Mouse (Mus musculus): ENCODE measurements at regions not wholly inside any gene's neighbourhood (a gene's known extent, or its start where the extent isn't known, plus 50 kb on each side); places are given as distances from the start of the nearest gene placed in this dataset.
A peak's percentile ranks its signal among the peaks of the same experiment; 100 is the strongest.

DNA sequence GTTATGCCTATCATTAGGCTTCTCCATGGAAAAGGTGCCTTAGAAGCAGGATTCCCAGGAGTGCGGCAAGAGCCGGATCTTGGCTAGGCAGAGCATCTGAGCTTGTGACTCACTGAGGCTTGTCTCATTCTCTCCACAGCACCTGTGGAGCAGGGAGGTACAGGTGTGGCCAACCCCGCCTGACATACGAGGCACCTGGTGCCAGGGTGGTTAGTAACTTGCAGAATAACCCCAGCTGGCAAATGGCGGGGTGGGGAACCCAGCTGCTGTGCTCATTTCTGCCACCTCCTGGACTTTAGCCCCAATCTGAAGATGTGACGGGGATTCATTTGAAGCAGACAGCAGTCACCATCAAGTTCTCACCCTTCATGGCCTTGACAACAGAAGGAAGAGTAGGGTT is 96.2 kb downstream of the Pdgfra start:
- H3K36me3 ChIP-seq, result no peaks in the 10 kb centered on the region
- H3K27me3 ChIP-seq, result no peaks in the 10 kb centered on the region
- H3K9ac ChIP-seq (replicated peaks), result no peak overlapping the region
- H3K4me2 ChIP-seq (replicated peaks), result no peak overlapping the region
- 91% methylated on average over 6 of the region's 6 CpGs for WGBS
- no peak overlapping the region for H3K27ac ChIP-seq
- no peaks in the 10 kb centered on the region for H3K9me3 ChIP-seq
- no peaks in the 10 kb centered on the region for H3K4me1 ChIP-seq (replicated peaks)
- H3K4me3 ChIP-seq (replicated peaks), result no peak overlapping the region
- ATAC-seq, result no peak

DNA sequence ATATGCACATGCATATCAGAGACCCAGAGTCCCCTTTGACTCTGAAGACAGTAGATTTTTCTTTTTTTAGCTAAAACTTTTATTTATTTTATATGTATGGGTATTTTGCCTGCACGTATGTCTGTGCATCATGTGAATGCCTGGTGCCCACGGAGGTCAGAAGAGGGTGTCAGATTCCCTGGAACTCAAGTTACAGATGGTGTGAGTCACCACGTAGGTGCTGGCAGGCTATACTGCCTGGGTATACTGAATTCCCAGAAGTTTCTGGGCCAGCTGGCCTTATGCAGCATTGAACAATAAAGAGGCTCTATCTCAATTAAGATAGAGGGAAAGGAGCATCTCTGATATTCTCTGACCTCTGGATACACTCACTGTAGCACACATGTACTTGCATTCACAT is 97.6 kb downstream of the Pdgfra start:
- Histone ChIP-seq H3K9me3 (no peaks in the 10 kb centered on the region), H3K4me1 (replicated peaks) (no peaks in the 10 kb centered on the region), H3K36me3 (no peaks in the 10 kb centered on the region), H3K4me3 (replicated peaks) (no peak overlapping the region), H3K27me3 (no peaks in the 10 kb centered on the region), H3K9ac (replicated peaks) (no peak overlapping the region), H3K4me2 (replicated peaks) (no peak overlapping the region), H3K27ac (no peak overlapping the region)
- 92% methylated on average over 3 of the region's 3 CpGs for WGBS
- no peak for ATAC-seq

DNA sequence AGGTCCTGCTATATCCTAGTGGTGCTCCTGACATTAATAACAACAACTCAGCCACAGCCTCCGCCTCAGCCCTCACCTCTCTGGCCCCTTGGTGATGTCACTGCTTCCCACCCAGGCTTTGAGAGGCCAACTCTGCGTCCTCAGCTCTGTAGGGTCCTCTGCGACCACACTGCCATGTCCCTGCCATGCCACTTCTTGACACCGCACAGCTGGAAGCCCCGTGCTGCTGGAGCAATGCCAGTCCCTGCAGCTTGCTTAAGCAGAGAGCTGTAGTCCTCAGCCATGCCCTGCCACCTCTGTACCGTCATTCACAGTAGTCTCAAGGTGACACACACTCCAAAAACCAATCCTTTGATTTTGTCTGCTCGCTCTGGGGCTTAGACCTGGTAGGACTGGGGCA is 101.3 kb downstream of the Pdgfra start:
- ATAC-seq, result no peak
- H3K4me2 ChIP-seq (replicated peaks), result no peak overlapping the region
- no peak overlapping the region for H3K9ac ChIP-seq (replicated peaks)
- H3K4me1 ChIP-seq (replicated peaks), result no peaks in the 10 kb centered on the region
- WGBS, result 86% methylated on average over 7 of the region's 7 CpGs
- no peaks in the 10 kb centered on the region for H3K27me3 ChIP-seq
- no peak overlapping the region for H3K27ac ChIP-seq
- no peak overlapping the region for H3K4me3 ChIP-seq (replicated peaks)
- no peaks in the 10 kb centered on the region for H3K9me3 ChIP-seq
- no peaks in the 10 kb centered on the region for H3K36me3 ChIP-seq

DNA sequence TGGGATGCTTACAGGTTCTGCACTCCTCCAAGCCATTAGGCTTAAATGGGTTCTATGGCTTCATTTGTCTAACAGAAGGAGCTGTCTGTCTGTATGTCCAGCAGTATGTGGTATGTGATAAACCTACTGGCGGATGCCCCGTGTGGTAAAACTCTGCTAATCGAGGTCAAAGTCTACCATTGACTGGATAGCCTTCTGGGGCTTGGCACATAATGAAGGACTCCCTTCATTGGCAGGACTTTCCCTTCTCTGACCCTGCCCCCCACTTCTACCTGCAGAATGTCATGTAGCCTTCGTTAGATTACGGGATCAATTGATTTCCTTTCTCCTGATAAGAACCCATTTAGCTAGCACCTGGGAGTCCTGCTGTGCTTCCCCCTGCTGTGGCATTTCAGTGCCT is 101.7 kb downstream of the Pdgfra start:
- Histone ChIP-seq H3K4me3 (replicated peaks) (no peak overlapping the region), H3K27me3 (no peaks in the 10 kb centered on the region), H3K9ac (replicated peaks) (no peak overlapping the region), H3K4me2 (replicated peaks) (no peak overlapping the region), H3K9me3 (no peaks in the 10 kb centered on the region), H3K27ac (no peak overlapping the region), H3K36me3 (no peaks in the 10 kb centered on the region), H3K4me1 (replicated peaks) (no peaks in the 10 kb centered on the region)
- ATAC-seq, result no peak
- 82% methylated on average over 5 of the region's 5 CpGs for WGBS

DNA sequence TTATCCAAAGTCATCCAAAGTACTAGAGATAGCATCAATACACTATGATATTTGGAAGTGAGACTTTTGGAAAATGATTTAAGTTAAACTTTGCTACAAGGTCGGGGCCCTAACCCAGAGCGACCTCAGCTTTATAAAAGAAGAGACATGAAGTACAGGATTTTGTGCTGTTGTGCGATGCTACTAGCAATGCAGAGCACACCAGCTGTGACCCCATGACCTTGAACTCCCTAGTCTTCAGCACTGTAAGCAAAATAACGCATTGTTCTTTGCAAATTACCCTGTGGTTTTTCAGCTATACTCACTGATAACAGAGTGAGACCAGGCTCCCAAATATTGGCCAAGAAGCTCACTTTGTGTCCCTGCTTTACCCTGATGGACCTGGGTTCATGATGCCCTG is 104.1 kb downstream of the Pdgfra start:
- WGBS, result 87% methylated on average over 4 of the region's 4 CpGs
- H3K27ac ChIP-seq, result no peak overlapping the region
- ATAC-seq, result no peak
- no peaks in the 10 kb centered on the region for H3K27me3 ChIP-seq
- no peaks in the 10 kb centered on the region for H3K4me1 ChIP-seq (replicated peaks)
- no peaks in the 10 kb centered on the region for H3K9me3 ChIP-seq
- no peak overlapping the region for H3K9ac ChIP-seq (replicated peaks)
- no peak overlapping the region for H3K4me3 ChIP-seq (replicated peaks)
- H3K4me2 ChIP-seq (replicated peaks), result no peak overlapping the region
- H3K36me3 ChIP-seq, result no peaks in the 10 kb centered on the region

DNA sequence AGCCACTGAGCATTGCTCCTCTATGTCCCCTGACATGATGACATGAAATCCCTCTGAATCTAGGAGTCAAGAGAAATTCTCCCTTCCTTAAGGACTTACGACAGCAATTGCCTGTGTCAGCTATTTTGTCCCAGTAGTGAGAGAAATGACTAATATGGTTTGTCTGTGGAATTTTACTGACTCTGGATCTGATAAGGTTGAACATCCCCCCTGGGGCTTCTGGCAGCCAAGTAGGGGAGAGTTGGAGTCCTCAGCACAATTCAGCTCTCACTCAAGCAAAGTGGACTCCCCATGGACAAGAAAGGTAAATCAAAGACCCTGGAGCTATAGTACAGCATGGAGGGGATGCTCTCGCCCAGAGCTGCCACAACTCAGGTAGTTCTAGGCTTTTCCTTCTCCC is 105.0 kb downstream of the Pdgfra start:
- Histone ChIP-seq H3K27ac (no peak overlapping the region), H3K4me1 (replicated peaks) (no peaks in the 10 kb centered on the region), H3K27me3 (no peaks in the 10 kb centered on the region), H3K9ac (replicated peaks) (no peak overlapping the region), H3K9me3 (no peaks in the 10 kb centered on the region), H3K36me3 (no peaks in the 10 kb centered on the region), H3K4me3 (replicated peaks) (no peak overlapping the region), H3K4me2 (replicated peaks) (no peak overlapping the region)
- WGBS, result 83% methylated on average over 2 of the region's 2 CpGs
- no peak for ATAC-seq

DNA sequence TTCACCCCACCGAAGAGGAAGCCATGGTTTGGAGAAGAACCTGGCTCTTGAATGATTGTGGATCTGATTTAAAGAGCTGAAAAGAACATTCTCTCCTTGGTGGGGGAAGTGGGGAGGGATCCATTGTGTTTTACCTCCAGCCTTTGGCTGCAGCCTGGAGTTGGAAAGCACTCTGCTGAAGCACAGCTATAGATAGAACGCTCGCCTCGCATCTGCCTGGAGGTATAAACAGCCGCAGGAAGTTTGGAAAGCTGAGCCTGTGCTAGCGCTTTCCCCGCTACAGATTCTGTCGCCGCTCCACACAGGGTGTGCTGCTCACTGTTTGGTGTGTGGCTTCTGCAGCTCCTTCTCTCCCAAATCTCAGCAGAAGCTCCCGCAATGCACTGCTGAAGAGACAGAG is 108.2 kb downstream of the Pdgfra start:
- no peak overlapping the region for H3K4me2 ChIP-seq (replicated peaks)
- no peak for ATAC-seq
- H3K27ac ChIP-seq, result no peak overlapping the region
- H3K27me3 ChIP-seq, result no peaks in the 10 kb centered on the region
- WGBS, result 92% methylated on average over 10 of the region's 10 CpGs
- H3K36me3 ChIP-seq, result no peaks in the 10 kb centered on the region
- no peak overlapping the region for H3K9ac ChIP-seq (replicated peaks)
- H3K4me3 ChIP-seq (replicated peaks), result no peak overlapping the region
- no peaks in the 10 kb centered on the region for H3K4me1 ChIP-seq (replicated peaks)
- no peaks in the 10 kb centered on the region for H3K9me3 ChIP-seq

DNA sequence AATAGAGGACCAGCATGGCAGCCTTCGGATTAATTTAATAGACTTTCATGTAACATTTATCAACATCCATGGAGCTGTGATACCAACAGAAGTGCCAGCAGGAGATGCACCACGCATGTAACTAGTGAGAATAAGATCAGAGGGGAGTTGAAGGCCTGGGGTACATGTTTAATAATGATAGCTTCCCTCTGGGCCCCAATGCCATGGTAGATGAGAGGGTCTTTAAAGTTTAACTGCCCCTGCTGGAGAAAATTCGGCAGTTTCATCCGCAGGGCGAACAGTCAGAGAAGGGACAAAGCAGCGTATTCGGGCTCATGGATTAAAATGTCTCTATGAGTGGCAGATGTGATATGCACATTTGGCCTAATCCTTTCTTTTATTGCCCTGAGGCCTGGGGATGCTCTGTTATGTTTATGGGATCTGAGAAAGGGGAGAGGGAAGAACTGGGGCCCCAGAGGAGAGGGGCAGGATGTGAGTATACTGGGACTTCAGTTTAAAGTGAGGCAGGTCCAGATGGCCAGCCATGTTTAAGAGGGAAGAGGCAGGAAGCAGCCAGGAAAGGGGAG is 114.1 kb downstream of the Pdgfra start:
- peak; percentile 76 for ATAC-seq
- Histone ChIP-seq H3K4me1 (replicated peaks) (peaks cover 16% of the 10 kb centered on the region), H3K27me3 (no peaks in the 10 kb centered on the region), H3K36me3 (no peaks in the 10 kb centered on the region), H3K27ac (peak overlapping the region; percentile 14; the same call in 1 of the 2 replicates), H3K9ac (replicated peaks) (no peak overlapping the region), H3K9me3 (no peaks in the 10 kb centered on the region), H3K4me2 (replicated peaks) (no peak overlapping the region), H3K4me3 (replicated peaks) (no peak overlapping the region)
- WGBS, result 36% methylated on average over 7 of the region's 7 CpGs

DNA sequence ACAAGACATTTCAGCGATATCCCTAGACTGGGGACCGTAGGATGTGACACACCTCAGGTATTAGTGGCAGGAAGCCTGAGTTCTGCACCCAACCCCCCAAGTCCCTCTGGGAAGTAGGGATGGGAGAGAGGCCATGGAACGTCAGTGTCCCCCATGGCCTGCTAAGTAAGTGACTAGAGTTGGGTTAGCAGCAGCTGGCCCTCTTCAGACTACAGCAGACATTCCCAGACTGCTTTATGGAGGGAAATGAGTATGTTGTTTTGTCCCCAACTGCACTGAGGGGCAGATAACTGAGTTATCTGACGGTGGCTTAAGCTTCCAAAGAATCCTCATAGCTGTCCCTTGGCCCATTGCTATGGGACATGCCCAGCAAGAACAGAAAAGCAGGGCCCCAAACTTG is 114.8 kb downstream of the Pdgfra start:
- H3K27me3 ChIP-seq, result no peaks in the 10 kb centered on the region
- H3K27ac ChIP-seq, result peak overlapping the region; percentile 14; the same call in 1 of the 2 replicates
- no peaks in the 10 kb centered on the region for H3K9me3 ChIP-seq
- no peak overlapping the region for H3K4me3 ChIP-seq (replicated peaks)
- peaks cover 16% of the 10 kb centered on the region for H3K4me1 ChIP-seq (replicated peaks)
- H3K4me2 ChIP-seq (replicated peaks), result no peak overlapping the region
- H3K9ac ChIP-seq (replicated peaks), result no peak overlapping the region
- 85% methylated on average over 4 of the region's 4 CpGs for WGBS
- no peak for ATAC-seq
- H3K36me3 ChIP-seq, result no peaks in the 10 kb centered on the region

DNA sequence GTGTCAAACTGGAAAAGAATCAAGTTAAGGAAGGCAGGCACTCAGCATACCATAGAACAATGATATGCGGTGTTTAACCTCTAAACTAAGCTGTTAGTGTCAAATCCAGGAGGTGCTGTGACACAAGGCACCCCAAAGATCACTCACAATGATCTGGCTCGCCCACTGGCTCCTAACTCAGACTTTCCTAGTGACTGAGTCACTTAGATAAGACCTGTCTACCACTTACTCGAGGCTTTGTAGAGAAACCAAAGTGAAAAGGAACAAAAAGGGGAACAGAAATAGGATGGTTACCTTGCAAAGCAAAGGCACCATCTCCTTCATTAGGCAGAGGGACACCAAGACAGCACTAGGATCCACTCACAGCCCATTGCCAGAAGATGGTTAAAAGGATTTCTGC is 115.7 kb downstream of the Pdgfra start:
- no peak overlapping the region for H3K27ac ChIP-seq
- H3K27me3 ChIP-seq, result no peaks in the 10 kb centered on the region
- no peak overlapping the region for H3K4me3 ChIP-seq (replicated peaks)
- H3K9ac ChIP-seq (replicated peaks), result no peak overlapping the region
- H3K36me3 ChIP-seq, result no peaks in the 10 kb centered on the region
- no peak for ATAC-seq
- H3K4me1 ChIP-seq (replicated peaks), result peaks cover 16% of the 10 kb centered on the region
- H3K9me3 ChIP-seq, result no peaks in the 10 kb centered on the region
- WGBS, result 84% methylated on average over 3 of the region's 3 CpGs
- H3K4me2 ChIP-seq (replicated peaks), result no peak overlapping the region

DNA sequence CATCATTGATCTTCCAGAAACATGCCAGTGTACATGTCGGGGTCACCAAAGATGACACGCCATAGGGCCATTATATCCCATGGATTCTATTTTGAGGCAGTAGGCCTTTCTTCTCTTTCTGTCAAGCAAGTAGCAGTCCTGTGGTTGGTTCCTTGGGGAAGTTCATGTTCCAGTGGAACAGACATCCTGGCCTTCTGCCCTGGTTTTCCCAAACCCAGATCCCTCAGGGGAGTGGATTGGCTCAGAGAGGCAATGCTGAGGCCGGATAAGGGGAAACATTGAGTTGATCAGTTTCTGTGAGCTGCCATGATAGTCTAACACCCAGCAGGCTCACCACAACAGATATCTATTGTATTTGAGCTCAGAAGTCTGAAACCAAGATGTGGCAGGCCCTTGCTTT is 125.9 kb downstream of the Pdgfra start:
- no peak overlapping the region for H3K4me3 ChIP-seq (replicated peaks)
- H3K4me2 ChIP-seq (replicated peaks), result no peak overlapping the region
- H3K9ac ChIP-seq (replicated peaks), result no peak overlapping the region
- no peaks in the 10 kb centered on the region for H3K9me3 ChIP-seq
- H3K27me3 ChIP-seq, result no peaks in the 10 kb centered on the region
- ATAC-seq, result no peak
- WGBS, result 94% methylated on average over 3 of the region's 3 CpGs
- H3K4me1 ChIP-seq (replicated peaks), result no peaks in the 10 kb centered on the region
- no peak overlapping the region for H3K27ac ChIP-seq
- H3K36me3 ChIP-seq, result no peaks in the 10 kb centered on the region

DNA sequence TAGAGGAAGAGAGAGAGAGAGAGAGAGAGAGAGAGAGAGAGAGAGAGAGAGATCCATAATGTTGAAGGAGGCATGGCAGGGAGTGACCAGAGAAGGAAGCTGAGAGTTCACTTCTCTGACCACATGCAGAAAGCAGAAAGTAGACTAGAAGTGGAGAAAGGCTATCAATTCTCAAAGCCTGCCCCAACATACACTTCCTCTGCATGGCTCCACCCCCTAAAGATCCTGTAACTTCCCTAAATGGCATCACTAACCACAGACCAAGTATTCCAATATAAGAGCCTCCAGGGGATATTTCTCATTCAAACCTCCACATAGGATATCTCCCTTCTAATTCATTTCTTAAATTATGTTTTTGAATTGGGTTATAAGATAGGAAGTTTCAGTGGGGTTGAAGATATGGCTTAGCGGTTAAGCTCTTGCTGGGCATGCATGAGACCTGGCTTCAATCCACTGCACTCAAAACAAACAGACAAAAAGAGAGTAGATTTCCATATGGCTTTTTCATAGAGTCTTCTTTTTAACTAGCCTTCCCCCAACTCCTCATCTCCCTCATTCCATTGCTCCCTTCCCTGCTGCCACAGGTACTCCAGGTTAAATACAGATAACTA is 127.6 kb downstream of the Pdgfra start:
- Histone ChIP-seq H3K4me3 (replicated peaks) (no peak overlapping the region), H3K27ac (no peak overlapping the region), H3K9me3 (no peaks in the 10 kb centered on the region), H3K4me2 (replicated peaks) (no peak overlapping the region), H3K9ac (replicated peaks) (no peak overlapping the region), H3K27me3 (no peaks in the 10 kb centered on the region), H3K4me1 (replicated peaks) (no peaks in the 10 kb centered on the region; the same call in 1 of the 2 replicates), H3K36me3 (no peaks in the 10 kb centered on the region)
- ATAC-seq, result no peak
- 93% methylated on average over 1 of the region's 1 CpGs for WGBS

DNA sequence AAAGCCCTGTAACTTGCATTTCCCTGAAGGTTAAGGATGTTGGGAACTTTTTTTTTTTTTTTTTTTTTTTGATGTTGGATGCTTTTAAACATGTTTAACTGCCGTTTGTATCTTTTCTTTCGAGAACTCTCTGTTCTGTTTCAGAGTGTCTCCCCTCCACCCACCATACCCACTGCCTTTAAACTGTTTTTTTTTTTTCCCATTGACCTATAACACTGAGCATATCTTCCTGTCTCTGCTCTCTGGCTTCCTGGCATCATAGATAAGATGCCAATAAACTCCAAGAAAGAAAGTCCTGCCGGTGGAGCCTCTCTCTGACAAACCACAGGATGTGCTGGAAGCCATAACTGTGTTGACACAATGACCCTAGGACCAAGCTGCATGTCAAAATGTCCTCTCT is 128.6 kb downstream of the Pdgfra start:
- 88% methylated on average over 3 of the region's 3 CpGs for WGBS
- Histone ChIP-seq H3K4me1 (replicated peaks) (peaks cover 4% of the 10 kb centered on the region), H3K4me3 (replicated peaks) (no peak overlapping the region), H3K9me3 (no peaks in the 10 kb centered on the region), H3K27ac (no peak overlapping the region), H3K4me2 (replicated peaks) (no peak overlapping the region), H3K27me3 (no peaks in the 10 kb centered on the region), H3K9ac (replicated peaks) (no peak overlapping the region), H3K36me3 (no peaks in the 10 kb centered on the region)
- ATAC-seq, result no peak
